Mouse (Mus musculus) midbrain, embryonic 12.5 days (tissue): ENCODE data around the gene Surf6. TPM values are rescaled to one million over a fixed set of nuclear protein-coding genes. Genes with fewer than 3 reads are reported as not detected.
"Not testable (repeated sequence)": the region's sequence is repeated elsewhere in the genome, so short reads cannot be mapped to it uniquely, and the experiment has no call there.

Experiments
- ATAC-seq: fragments of 200-750 bp; cut with Nextera tagmentation; 2 replicates; pipeline ENCODE4 v1.8.0; 2017; ENCODE audit warnings: low read depth, moderate TSS enrichment, moderate library complexity; ENCODE audit not compliant: low FRiP score
- H3K27ac ChIP-seq: fragments of 300-500 bp; sonication (generic); replicated peaks from 2 replicates; pipeline ENCODE4 v1.5.1; 2016; ENCODE audit warnings: mild to moderate bottlenecking
- H3K27me3 ChIP-seq: fragments of 300-500 bp; sonication (generic); 2 replicates; pipeline ENCODE4 v1.6.1; 2016; ENCODE audit warnings: mild to moderate bottlenecking
- H3K36me3 ChIP-seq: fragments of 300-500 bp; sonication (generic); 2 replicates; pipeline ENCODE4 v1.6.1; 2016
- H3K4me1 ChIP-seq: fragments of 300-500 bp; sonication (generic); 2 replicates; pipeline ENCODE4 v1.6.1; 2016
- H3K4me2 ChIP-seq: fragments of 300-500 bp; sonication (generic); replicated peaks from 2 replicates; pipeline ENCODE4 v1.6.1; 2016; ENCODE audit warnings: mild to moderate bottlenecking, moderate library complexity
- H3K4me3 ChIP-seq: fragments of 300-500 bp; sonication (generic); 2 replicates; pipeline ENCODE4 v1.5.1; 2016; ENCODE audit warnings: mild to moderate bottlenecking
- H3K9ac ChIP-seq: fragments of 300-500 bp; sonication (generic); replicated peaks from 2 replicates; pipeline ENCODE4 v1.6.1; 2016; ENCODE audit warnings: mild to moderate bottlenecking, moderate library complexity
- H3K9me3 ChIP-seq: fragments of 300-500 bp; sonication (generic); 2 replicates; pipeline ENCODE4 v1.6.1; 2016; ENCODE audit warnings: mild to moderate bottlenecking
- WGBS: fragments of 180-500 bp; shearing (Covaris S2); methylation state at CpG from one replicate; pipeline ENCODE4 v1.1.7; 2016; 5-methylcytosine and 5-hydroxymethylcytosine counted together
- polyA plus RNA-seq: library from polyadenylated mRNA; unstranded; fragments of >200 nt; fragmentation: Nextera tagmentation; extraction: Ambion mirVana; gene quantifications from 2 replicates; pipeline ENCODE4 v1.2.1, GENCODE M21; 2016

The Surf6 gene
- polyA plus RNA-seq, 1 experiment from 2014 or later = 32.1 TPM

DNA sequence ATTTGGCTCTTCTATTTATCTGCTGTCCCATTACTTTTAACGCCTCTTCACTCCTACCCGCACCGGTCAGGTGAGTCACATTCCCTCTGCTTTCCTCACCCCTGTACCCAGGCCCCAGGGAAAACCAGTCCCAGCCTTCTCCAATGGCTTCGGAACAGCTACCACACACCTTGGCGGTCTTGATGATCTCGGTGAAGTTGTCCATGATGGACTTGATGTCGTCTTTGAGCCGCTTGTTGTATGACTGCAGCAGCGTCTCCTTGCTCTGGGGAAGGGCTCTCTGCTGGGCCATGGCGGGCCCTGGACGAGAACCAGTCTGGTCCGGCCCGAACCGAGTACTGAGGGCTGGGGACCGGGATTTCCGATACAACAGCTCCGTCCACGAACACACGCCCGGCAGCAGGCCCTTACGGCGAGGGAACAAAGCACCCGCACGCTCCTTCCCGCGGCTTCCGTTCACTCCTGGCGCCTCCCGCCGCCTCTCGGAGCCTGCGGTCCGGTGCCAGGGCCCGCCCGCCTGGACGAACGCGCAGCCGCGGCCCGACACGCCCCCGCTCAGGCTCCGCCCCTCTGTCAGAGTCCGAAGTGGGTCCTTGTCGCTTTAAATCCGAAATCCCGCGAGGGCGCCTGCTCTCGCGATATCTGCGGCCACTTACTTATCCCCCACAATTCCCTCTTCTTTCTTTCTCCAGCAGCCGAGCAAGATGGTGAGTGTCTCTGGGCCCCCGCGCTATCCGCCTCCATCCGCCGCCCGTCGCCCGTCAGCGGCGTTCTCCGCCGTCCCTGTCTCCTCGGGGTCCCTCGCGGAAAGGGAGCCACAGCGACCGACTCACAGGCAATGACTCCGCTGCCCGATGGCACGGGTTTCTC lies 7.7 kb upstream of the Surf6 start, which contains the start of the genes Med22 and Rpl7a:
Med22 (minus strand) TSS at position 554 of the 870 bp plus-strand sequence.
Rpl7a (plus strand) TSS at position 641 of the 870 bp plus-strand sequence.
- H3K4me1 ChIP-seq = peaks cover 50% of the 10 kb centered on the region
- no peaks in the 10 kb centered on the region for H3K9me3 ChIP-seq
- peaks cover 60% of the 10 kb centered on the region for H3K36me3 ChIP-seq
- H3K9ac ChIP-seq = peak within 1 kb of the TSS; percentile 98
- WGBS = under 1% methylated on average over 74 of the region's 74 CpGs
- peak within 1 kb of the TSS; percentile 95 for H3K27ac ChIP-seq
- ATAC-seq = peak; percentile 90
- peak within 1 kb of the TSS; percentile 100 for H3K4me2 ChIP-seq
- no peaks in the 10 kb centered on the region for H3K27me3 ChIP-seq
- peak within 1 kb of the TSS; percentile 89 for H3K4me3 ChIP-seq

DNA sequence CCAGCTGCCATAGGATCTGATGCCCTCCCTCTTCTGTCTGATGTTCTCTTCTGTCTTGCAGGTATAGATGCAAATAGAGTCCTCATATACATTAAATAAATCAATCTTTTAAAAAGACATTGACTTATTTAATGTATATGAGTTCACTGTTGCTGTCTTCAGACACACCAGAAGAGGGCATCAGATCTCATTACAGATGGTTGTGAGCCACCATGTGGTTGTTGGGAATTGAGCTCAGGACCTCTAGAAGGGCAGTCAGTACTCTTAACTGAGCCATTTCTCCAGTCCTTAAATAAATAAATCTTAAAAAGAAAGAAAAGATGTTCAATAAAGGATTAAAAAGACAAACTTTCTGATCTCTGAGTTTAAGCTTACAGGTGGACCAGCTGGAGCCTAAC lies 6.7 kb upstream of the Surf6 start:
- H3K27me3 ChIP-seq = no peaks in the 10 kb centered on the region
- H3K9me3 ChIP-seq = no peaks in the 10 kb centered on the region
- no peak for ATAC-seq
- 0 out of 2 replicates have a peak overlapping the region, but pooled peaks have one; percentile 95 for H3K27ac ChIP-seq
- H3K4me3 ChIP-seq = peak overlapping the region; percentile 89
- peak overlapping the region; percentile 84 for H3K9ac ChIP-seq
- peak overlapping the region; percentile 72 for H3K4me2 ChIP-seq
- H3K36me3 ChIP-seq = peaks cover 65% of the 10 kb centered on the region
- peaks cover 41% of the 10 kb centered on the region for H3K4me1 ChIP-seq

DNA sequence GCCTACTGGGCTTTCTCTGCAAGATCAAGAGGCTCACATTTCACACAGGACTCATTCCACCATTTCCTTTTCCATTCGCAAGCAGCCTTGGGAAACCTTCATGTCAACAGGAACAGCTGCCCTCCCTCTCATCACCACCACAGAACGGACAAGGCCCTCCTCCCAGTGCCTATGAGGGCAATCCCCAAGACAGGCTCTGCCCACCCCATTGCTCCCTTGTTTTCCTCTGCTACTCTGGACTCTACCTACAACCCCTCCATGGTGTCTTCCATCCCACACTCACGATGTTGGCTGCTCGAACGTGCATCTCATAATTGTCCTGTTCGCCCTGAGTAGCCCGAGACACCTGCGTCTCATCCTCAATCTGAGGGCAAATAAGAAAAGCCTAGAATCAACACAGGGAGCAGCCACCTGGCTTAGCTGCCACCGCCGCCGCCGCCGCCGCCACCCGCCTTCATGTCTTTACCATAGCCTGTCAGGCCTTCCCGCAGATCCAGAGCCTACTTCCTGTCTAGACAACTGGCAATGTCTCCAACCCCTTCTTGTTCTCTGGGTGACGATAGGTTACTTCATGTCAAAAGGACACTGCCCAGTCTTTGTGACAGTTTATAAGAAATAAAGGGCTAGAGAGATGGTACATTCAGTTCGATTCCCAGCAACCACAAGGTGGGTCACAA lies 6.2 kb upstream of the Surf6 start:
- Histone ChIP-seq H3K27me3 (no peaks in the 10 kb centered on the region), H3K4me3 (peak overlapping the region; percentile 89), H3K27ac (no peak overlapping the region), H3K4me2 (peak overlapping the region; percentile 72), H3K36me3 (peaks cover 61% of the 10 kb centered on the region), H3K4me1 (peaks cover 43% of the 10 kb centered on the region), H3K9ac (peak overlapping the region; percentile 84), H3K9me3 (no peaks in the 10 kb centered on the region)
- no peak for ATAC-seq
- WGBS = 83% methylated on average over 18 of the region's 18 CpGs

DNA sequence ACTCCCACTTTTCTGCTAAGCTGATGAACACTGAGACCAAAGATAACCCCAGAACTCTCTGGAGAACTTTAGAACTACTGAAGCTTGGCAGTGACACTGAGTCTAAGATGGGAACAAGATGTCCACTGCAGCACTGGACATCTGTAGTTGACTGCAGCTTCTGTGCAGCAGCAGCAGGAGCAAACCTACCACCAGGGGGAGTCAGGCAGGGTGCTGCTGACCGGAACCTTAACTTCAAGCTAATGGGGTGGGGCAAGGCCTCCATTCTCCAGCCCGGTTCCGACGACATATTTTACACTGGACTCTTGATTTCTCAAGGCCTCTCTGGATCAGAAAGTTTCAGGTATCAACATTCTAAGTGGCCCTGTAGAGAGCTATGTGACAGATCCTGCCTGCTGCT lies 4.4 kb upstream of the Surf6 start:
- WGBS = 65% methylated on average over 4 of the region's 4 CpGs
- Histone ChIP-seq H3K4me2 (no peak overlapping the region), H3K9ac (no peak overlapping the region), H3K4me1 (peaks cover 44% of the 10 kb centered on the region), H3K36me3 (peaks cover 43% of the 10 kb centered on the region), H3K4me3 (no peak overlapping the region), H3K27ac (no peak overlapping the region), H3K27me3 (no peaks in the 10 kb centered on the region), H3K9me3 (no peaks in the 10 kb centered on the region)
- ATAC-seq = no peak

DNA sequence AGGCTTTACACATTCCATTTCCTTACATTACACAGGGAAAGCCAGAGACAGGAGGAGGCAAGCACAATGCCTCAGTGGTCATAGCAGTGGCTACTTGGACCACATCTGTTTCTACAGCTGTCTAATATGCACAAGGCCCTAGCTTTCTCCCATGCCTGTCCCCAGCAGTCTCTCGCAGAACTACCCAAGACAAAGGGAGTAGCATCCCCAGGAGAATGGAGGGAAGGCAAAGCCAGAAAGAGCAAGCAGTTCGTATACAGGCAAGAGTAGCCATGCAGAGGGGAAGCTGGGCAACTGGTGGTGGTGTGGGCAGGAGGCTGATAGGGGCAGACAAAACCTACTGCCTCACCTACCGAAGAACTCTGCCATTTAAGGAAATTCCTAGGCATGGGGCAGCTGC lies 3.8 kb upstream of the Surf6 start:
- Histone ChIP-seq H3K9me3 (no peaks in the 10 kb centered on the region), H3K36me3 (peaks cover 37% of the 10 kb centered on the region), H3K4me2 (no peak overlapping the region), H3K9ac (no peak overlapping the region), H3K27ac (no peak overlapping the region), H3K27me3 (no peaks in the 10 kb centered on the region), H3K4me1 (peaks cover 44% of the 10 kb centered on the region), H3K4me3 (no peak overlapping the region)
- 89% methylated on average over 3 of the region's 3 CpGs for WGBS
- ATAC-seq = no peak

DNA sequence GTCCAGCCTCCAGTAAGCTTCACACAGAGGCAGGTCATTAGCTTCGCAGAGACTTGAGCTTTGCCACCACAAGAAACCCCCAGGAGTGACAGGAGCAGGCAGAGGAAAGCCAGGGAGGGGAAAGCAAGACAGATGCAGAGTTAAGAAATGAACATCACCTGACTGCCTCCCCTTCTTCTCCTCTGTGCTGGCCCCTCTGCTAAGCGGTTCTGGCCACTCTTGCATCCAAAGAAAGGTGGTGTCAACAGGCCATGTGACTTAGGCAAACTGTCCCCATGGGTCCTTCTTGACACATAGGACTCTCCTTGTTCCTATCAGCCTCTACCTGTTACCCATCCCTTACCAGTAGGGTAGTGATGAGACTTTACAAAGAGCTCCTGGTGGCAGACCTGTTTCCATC lies 3.3 kb upstream of the Surf6 start:
- Histone ChIP-seq H3K4me1 (peaks cover 48% of the 10 kb centered on the region), H3K4me2 (no peak overlapping the region), H3K27ac (no peak overlapping the region), H3K36me3 (peaks cover 36% of the 10 kb centered on the region), H3K27me3 (no peaks in the 10 kb centered on the region), H3K4me3 (no peak overlapping the region), H3K9me3 (no peaks in the 10 kb centered on the region), H3K9ac (0 out of 2 replicates have a peak overlapping the region, but pooled peaks have one; percentile 6)
- 83% methylated on average over 2 of the region's 2 CpGs for WGBS
- no peak for ATAC-seq

DNA sequence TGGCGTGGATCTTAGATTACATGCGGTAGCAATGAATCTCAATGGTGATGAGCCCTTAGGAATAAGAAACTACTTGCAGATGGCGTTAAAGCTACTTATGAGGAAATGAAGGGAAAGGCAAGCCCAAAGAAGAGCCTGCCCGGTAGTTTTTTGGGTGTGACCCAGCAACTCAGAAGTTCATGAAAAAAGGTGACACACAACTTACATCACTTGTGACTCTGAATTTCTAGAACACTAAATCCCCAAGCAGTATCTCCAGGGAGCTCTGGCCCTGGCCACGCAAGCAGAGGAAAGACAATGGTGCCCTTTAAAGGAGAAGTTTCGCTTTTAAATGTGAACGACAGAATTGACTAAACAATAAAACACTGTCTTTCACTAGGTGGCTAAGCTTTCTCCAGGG lies 632 bp upstream of the Surf6 start:
- peaks cover 56% of the 10 kb centered on the region for H3K36me3 ChIP-seq
- peak overlapping the region; percentile 63 for H3K9ac ChIP-seq
- 10% methylated on average over 7 of the region's 7 CpGs for WGBS
- peak overlapping the region; percentile 84 for H3K27ac ChIP-seq
- H3K4me3 ChIP-seq = peak overlapping the region; percentile 85
- peaks cover 34% of the 10 kb centered on the region for H3K4me1 ChIP-seq
- no peaks in the 10 kb centered on the region for H3K27me3 ChIP-seq
- no peaks in the 10 kb centered on the region for H3K9me3 ChIP-seq
- no peak for ATAC-seq
- peak overlapping the region; percentile 83 for H3K4me2 ChIP-seq

DNA sequence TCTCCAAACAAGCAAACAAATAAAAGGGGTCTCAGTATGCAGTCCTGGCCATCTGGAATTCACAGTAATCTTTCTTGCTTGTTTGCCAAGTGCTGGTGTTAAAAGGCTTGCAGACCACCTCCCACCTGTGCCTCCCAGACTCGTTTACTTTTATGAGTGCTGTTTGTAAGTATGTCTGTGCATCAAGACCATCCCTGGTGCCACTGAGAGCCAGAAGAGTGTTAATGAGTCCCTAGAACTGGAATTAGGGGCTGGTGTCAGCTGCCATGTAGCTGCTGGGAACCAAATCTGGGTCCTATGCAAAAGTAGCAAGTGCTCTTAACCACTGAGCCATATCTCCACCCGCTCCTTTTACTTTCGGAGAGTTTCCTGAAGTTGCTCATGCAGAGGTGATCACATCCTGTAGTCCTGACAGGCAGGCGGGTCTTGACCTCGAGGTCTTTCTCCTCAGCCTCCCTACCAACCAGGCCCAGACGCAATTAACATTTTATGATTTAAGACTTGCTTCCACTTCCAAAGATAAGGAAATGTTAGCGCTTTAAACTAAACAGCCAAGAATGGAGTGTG lies 762 bp downstream of the Surf6 start:
- Histone ChIP-seq H3K27ac (no peak overlapping the region), H3K9ac (peak overlapping the region; percentile 82), H3K4me1 (peaks cover 24% of the 10 kb centered on the region), H3K36me3 (peaks cover 58% of the 10 kb centered on the region), H3K27me3 (no peaks in the 10 kb centered on the region), H3K4me2 (peak overlapping the region; percentile 83), H3K9me3 (no peaks in the 10 kb centered on the region), H3K4me3 (peak overlapping the region; percentile 85)
- WGBS = 14% methylated on average over 7 of the region's 7 CpGs
- no peak for ATAC-seq

DNA sequence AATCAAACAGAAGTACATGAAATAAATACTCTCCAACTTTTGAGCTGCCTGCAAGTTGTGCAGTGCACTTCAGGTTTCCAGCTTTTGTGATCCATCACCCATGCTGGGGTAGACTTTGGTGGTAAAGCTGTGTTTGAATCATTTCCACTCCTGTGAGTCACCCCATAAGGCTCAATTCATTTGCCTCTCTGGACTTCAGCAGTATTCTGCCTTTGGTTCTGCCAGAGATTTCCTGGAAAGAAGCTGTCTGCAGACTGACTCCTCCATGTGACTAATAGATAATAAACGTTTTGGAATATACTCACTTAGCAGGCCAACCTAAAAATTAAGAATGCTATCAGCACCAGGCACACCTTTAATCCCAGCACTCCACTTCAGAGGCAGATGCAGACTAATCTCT lies 1.9 kb downstream of the Surf6 start:
- H3K4me2 ChIP-seq = no peak overlapping the region
- peaks cover 24% of the 10 kb centered on the region for H3K4me1 ChIP-seq
- WGBS = 88% methylated on average over 1 of the region's 1 CpGs
- peaks cover 58% of the 10 kb centered on the region for H3K36me3 ChIP-seq
- H3K27ac ChIP-seq = no peak overlapping the region
- H3K27me3 ChIP-seq = no peaks in the 10 kb centered on the region
- ATAC-seq = no peak
- no peaks in the 10 kb centered on the region for H3K9me3 ChIP-seq
- 0 out of 2 replicates have a peak overlapping the region, but pooled peaks have one; percentile 17 for H3K9ac ChIP-seq
- no peak overlapping the region for H3K4me3 ChIP-seq

DNA sequence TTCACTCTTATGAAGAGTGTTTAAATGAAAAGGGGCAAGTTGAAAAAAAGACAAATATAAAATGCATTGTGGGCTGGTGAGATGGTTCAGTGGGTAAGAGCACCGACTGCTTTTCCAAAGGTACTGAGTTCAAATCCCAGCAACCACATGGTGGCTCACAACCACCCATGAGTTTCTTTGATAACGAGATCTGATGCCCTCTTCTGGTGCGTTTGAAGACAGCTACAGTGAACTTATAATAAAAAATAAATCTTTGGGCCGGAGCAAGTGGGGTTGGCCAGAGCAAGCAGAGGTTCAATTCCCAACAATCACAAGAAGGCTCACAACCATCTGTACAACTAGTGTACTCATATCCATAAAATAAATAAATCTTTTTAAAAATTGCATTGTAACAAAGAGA lies 6.8 kb downstream of the Surf6 start:
- H3K27me3 ChIP-seq = no peaks in the 10 kb centered on the region
- H3K4me3 ChIP-seq = no peak overlapping the region
- peaks cover 89% of the 10 kb centered on the region for H3K36me3 ChIP-seq
- H3K9me3 ChIP-seq = no peaks in the 10 kb centered on the region
- H3K4me1 ChIP-seq = peaks cover 2% of the 10 kb centered on the region; the same call in 1 of the 2 replicates
- ATAC-seq = no peak
- H3K9ac ChIP-seq = no peak overlapping the region
- WGBS = 87% methylated on average over 4 of the region's 4 CpGs
- H3K4me2 ChIP-seq = no peak overlapping the region
- H3K27ac ChIP-seq = no peak overlapping the region

DNA sequence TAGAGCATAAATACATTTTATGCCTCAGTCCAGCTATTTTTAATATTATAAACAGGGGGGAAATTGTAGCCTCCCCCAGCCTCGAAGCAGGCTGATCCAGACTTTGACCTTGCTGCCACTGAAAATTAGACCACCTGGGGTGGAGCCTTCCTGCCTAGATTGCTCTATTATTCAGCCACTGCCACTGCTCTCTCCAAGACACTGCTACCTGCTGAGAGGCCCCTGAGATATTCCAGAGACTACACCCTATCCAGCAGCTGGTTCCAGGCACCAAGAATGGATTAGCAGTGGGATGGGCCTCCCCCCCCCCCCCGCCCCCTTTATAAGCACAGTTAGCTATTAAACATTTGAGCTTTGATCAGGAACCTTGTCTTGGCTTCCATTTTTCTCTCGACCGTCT lies 16.5 kb downstream of the Surf6 start:
- ATAC-seq, H3K4me2 ChIP-seq, H3K4me3 ChIP-seq, H3K9ac ChIP-seq, H3K4me1 ChIP-seq, H3K27ac ChIP-seq, H3K27me3 ChIP-seq: not testable (repeated sequence)
- H3K9me3 ChIP-seq = peaks cover 10% of the 10 kb centered on the region
- 52% methylated on average over 4 of the region's 4 CpGs for WGBS
- peaks cover 29% of the 10 kb centered on the region for H3K36me3 ChIP-seq

DNA sequence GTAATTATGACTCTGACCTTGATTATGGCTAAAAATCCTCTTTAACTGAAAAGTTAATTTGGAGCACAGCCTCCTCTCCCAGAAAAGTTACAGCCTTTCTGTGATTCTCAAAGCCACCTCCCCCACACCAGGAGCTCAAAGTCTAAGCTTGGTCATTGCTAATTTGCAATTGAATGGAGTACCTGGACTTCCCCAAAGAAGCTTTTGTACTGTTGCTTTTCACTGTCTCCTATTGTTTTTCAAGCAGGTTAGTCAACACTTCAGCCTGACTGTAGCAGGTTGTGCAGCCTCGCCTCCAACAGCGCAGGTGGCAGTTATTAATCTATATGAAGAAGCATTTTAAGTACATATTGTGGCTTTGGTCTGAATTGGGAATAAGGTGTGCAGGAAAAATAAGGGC lies 17.1 kb downstream of the Surf6 start:
- 69% methylated on average over 2 of the region's 2 CpGs for WGBS
- not testable (repeated sequence) for H3K27me3 ChIP-seq

More for the DNA sequence above, 17.1 kb downstream of the Surf6 start:
- not testable (repeated sequence) for H3K27ac ChIP-seq, ATAC-seq, H3K4me2 ChIP-seq, H3K4me1 ChIP-seq, H3K4me3 ChIP-seq, H3K9ac ChIP-seq
- Histone ChIP-seq H3K9me3 (peaks cover 10% of the 10 kb centered on the region), H3K36me3 (peaks cover 23% of the 10 kb centered on the region)
